Comparison of ENCODE assay signal across 8 mouse cellular contexts in the genomic region with DNA sequence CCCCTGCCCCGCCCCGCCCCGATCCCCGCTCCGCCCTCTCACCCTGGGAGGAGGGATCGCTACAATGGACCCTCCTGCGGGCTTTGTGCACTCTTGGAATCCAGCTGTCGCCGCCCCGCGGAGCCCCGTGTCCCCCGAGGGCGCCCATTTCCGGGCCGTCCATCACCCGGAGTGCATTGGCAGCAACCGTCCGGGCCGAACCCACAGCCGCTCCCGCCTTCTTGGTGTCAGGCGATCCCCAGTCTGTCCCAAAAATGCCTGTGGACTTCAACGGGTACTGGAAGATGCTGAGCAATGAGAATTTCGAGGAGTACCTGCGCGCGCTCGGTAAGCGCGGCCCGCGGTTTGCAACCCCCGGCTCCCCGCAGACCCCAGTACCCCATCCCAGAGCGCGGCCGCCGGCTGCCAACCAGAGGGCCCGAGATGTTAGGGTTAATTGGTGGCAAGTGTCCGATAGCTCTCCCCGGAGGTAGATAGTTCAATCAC. TPM values are rescaled to one million over a fixed set of nuclear protein-coding genes. Genes with fewer than 3 reads are reported as not detected.
DNase-seq lines count a peak whose midpoint lies in the region; ATAC-seq lines count a peak whose summit lies in the region.

No protein-coding gene starts in this region.

- H3K27ac ChIP-seq in embryonic facial prominence, embryonic 14.5 days (replicated peaks; ENCODE audit: low read depth, low read length): peak overlapping the region; percentile 30; the same call in 1 of the 2 replicates
- H3K27ac ChIP-seq in heart, embryonic 16.5 days (ENCODE audit: low read length): peak overlapping the region; percentile 49
- H3K27ac ChIP-seq in stomach, embryonic 16.5 days (ENCODE audit: low read length): peak overlapping the region; percentile 43; the same call in 1 of the 2 replicates

- WGBS in embryonic facial prominence, embryonic 14.5 days: 2% methylated on average over 35 of the region's 42 CpGs
- under 1% methylated on average over 40 of the region's 42 CpGs for WGBS in heart, embryonic 16.5 days
- 1% methylated on average over 41 of the region's 42 CpGs for WGBS in stomach, embryonic 16.5 days

- no peak for ATAC-seq in erythroblast, adult 5-6 weeks (replicated peaks; ENCODE audit: low FRiP score, poor library complexity, severe bottlenecking)
- peak; percentile 76 for ATAC-seq in embryonic facial prominence, embryonic 14.5 days (ENCODE audit: low read depth)
- peak; percentile 59 for ATAC-seq in heart, embryonic 16.5 days (replicated peaks; ENCODE audit: extremely low read depth, insufficient read depth, low FRiP score)
- ATAC-seq in stomach, embryonic 16.5 days (ENCODE audit: insufficient read depth, low FRiP score): peak; percentile 78
- ATAC-seq in inflammation-experienced regulatory T-cells, adult 6 months: no peak

- H3K4me1 ChIP-seq in erythroblast, embryonic 14.5 days (ENCODE audit: control insufficient read depth): no peaks in the 10 kb centered on the region
- H3K4me1 ChIP-seq in embryonic facial prominence, embryonic 14.5 days (ENCODE audit: control insufficient read depth, insufficient read depth, low read length): peaks cover 42% of the 10 kb centered on the region
- peaks cover 13% of the 10 kb centered on the region for H3K4me1 ChIP-seq in heart, embryonic 16.5 days (ENCODE audit: control insufficient read depth, insufficient read depth, low read length)
- H3K4me1 ChIP-seq in megakaryocyte, embryonic 14.5 days: peaks cover 63% of the 10 kb centered on the region
- peaks cover 41% of the 10 kb centered on the region for H3K4me1 ChIP-seq in stomach, embryonic 16.5 days (ENCODE audit: control insufficient read depth, insufficient read depth, low read length)

- peaks cover 44% of the 10 kb centered on the region for H3K27me3 ChIP-seq in erythroblast, embryonic 14.5 days (ENCODE audit: control insufficient read depth)
- H3K27me3 ChIP-seq in embryonic facial prominence, embryonic 14.5 days (replicated peaks; ENCODE audit: control insufficient read depth, insufficient read depth, low read length): no peaks in the 10 kb centered on the region
- no peaks in the 10 kb centered on the region; the same call in 1 of the 2 replicates for H3K27me3 ChIP-seq in heart, embryonic 16.5 days (ENCODE audit: control insufficient read depth, insufficient read depth, low read length)
- peaks cover 23% of the 10 kb centered on the region for H3K27me3 ChIP-seq in megakaryocyte, embryonic 14.5 days (replicated peaks)
- H3K27me3 ChIP-seq in stomach, embryonic 16.5 days (ENCODE audit: control insufficient read depth, insufficient read depth, low read length): no peaks in the 10 kb centered on the region

- DNase-seq in embryonic facial prominence, embryonic 14.5 days (ENCODE audit: low spot score): peak; percentile 72
- peak; percentile 73 for DNase-seq in kidney, postnatal 14 days

- no peaks in the 10 kb centered on the region for H3K36me3 ChIP-seq in erythroblast, embryonic 14.5 days (ENCODE audit: control insufficient read depth)
- H3K36me3 ChIP-seq in embryonic facial prominence, embryonic 14.5 days (ENCODE audit: control insufficient read depth, insufficient read depth, low read length): no peaks in the 10 kb centered on the region
- H3K36me3 ChIP-seq in heart, embryonic 16.5 days (ENCODE audit: control insufficient read depth, insufficient read depth): no peaks in the 10 kb centered on the region
- peaks cover 9% of the 10 kb centered on the region for H3K36me3 ChIP-seq in megakaryocyte, embryonic 14.5 days (replicated peaks; ENCODE audit: low read length)
- H3K36me3 ChIP-seq in stomach, embryonic 16.5 days (ENCODE audit: control insufficient read depth, insufficient read depth, low read length): no peaks in the 10 kb centered on the region

- H3K4me2 ChIP-seq in embryonic facial prominence, embryonic 14.5 days (ENCODE audit: low read depth, low read length): peak overlapping the region; percentile 83
- peak overlapping the region; percentile 80 for H3K4me2 ChIP-seq in heart, embryonic 16.5 days (ENCODE audit: low read depth, low read length)
- peak overlapping the region; percentile 81 for H3K4me2 ChIP-seq in stomach, embryonic 16.5 days (ENCODE audit: low read depth, low read length)

- H3K9me3 ChIP-seq in erythroblast, embryonic 14.5 days (ENCODE audit: control insufficient read depth, low read length): no peaks in the 10 kb centered on the region
- H3K9me3 ChIP-seq in embryonic facial prominence, embryonic 14.5 days (ENCODE audit: control insufficient read depth, low read length): no peaks in the 10 kb centered on the region
- H3K9me3 ChIP-seq in heart, embryonic 16.5 days (replicated peaks; ENCODE audit: control insufficient read depth, low read length): no peaks in the 10 kb centered on the region
- no peaks in the 10 kb centered on the region for H3K9me3 ChIP-seq in megakaryocyte, embryonic 14.5 days
- H3K9me3 ChIP-seq in stomach, embryonic 16.5 days (replicated peaks; ENCODE audit: control insufficient read depth, low read length): no peaks in the 10 kb centered on the region

- H3K9ac ChIP-seq in embryonic facial prominence, embryonic 14.5 days (ENCODE audit: low read depth, low read length): peak overlapping the region; percentile 73
- peak overlapping the region; percentile 72 for H3K9ac ChIP-seq in heart, embryonic 16.5 days (ENCODE audit: low read length)
- H3K9ac ChIP-seq in stomach, embryonic 16.5 days (ENCODE audit: low read length): peak overlapping the region; percentile 82

- H3K4me3 ChIP-seq in erythroblast, embryonic 14.5 days (replicated peaks): peak overlapping the region; percentile 50
- peak overlapping the region; percentile 61 for H3K4me3 ChIP-seq in embryonic facial prominence, embryonic 14.5 days (ENCODE audit: low read depth, low read length)
- H3K4me3 ChIP-seq in heart, embryonic 16.5 days (ENCODE audit: low read length): peak overlapping the region; percentile 61
- peak overlapping the region; percentile 90 for H3K4me3 ChIP-seq in megakaryocyte, embryonic 14.5 days (replicated peaks)
- H3K4me3 ChIP-seq in stomach, embryonic 16.5 days (replicated peaks; ENCODE audit: low read length): peak overlapping the region; percentile 62

RNA-seq across cellular contexts. Expression of gene Rbp1, which starts 2.0 kb away (rescaled TPM):
- polyA plus RNA-seq in erythroblast, embryonic 14.5 days (2012): 0.34 and 0.37 TPM in 2 replicates
- 0.84 and 5.2 TPM in 2 replicates for total RNA-seq in erythroblast, adult 5-6 weeks (2015; ENCODE audit: low replicate concordance)
- total RNA-seq in erythroblast, adult 5-6 weeks (2017; ENCODE audit: low replicate concordance): 0.70 TPM in 1 of 2 replicates, not detected in the other
- 60.5 and 64.8 TPM in 2 replicates for polyA plus RNA-seq in embryonic facial prominence, embryonic 14.5 days (2014; fragmentation: Nextera tagmentation; extraction: Ambion mirVana)
- 40.9 and 41.2 TPM in 2 replicates for polyA plus RNA-seq in heart, embryonic 16.5 days (2015; fragmentation: Nextera tagmentation; extraction: Ambion mirVana)
- polyA plus RNA-seq in megakaryocyte, embryonic 14.5 days (2012; ENCODE audit: insufficient read depth, low replicate concordance): 10.7 and 13.8 TPM in 2 replicates
- 81.3 and 82.8 TPM in 2 replicates for polyA plus RNA-seq in stomach, embryonic 16.5 days (2015; fragmentation: Nextera tagmentation; extraction: Ambion mirVana)
- polyA plus RNA-seq in inflammation-experienced regulatory T-cells, adult 6 months (2017; shearing (Covaris generic)): not detected

Comparison
In these comparisons a context has a peak if more than half of its experiments do, and no peak if none do; other contexts are left out.
1. ATAC-seq: peak in embryonic facial prominence, embryonic 14.5 days (single experiment), heart, embryonic 16.5 days (single experiment) and stomach, embryonic 16.5 days (single experiment); none in erythroblast, adult 5-6 weeks (single experiment) and inflammation-experienced regulatory T-cells, adult 6 months (single experiment).
2. Peak in every context shown above with its lines, with median percentiles within 50 percentile points of each other: H3K4me3 ChIP-seq, H3K27ac ChIP-seq, H3K4me2 ChIP-seq and H3K9ac ChIP-seq.